9 mouse cellular contexts compared by ENCODE assay signal in genomic region chr1:151177937-151178271, GRCm38 (mm10). TPM values are rescaled to one million over a fixed set of nuclear protein-coding genes. Genes with fewer than 3 reads are reported as not detected.
A peak's percentile ranks its signal among the peaks of the same experiment; 100 is the strongest.
DNase-seq lines count a peak whose midpoint lies in the region; ATAC-seq and TF ChIP-seq lines count a peak whose summit lies in the region.
"Had no signal": no experiment of that assay in that cellular context is flagged by ENCODE, and none has a peak within 500 bp of the region (broad histone marks: within the 10 kb centered on the region; RNA-seq: fewer than 3 reads in every experiment).

No protein-coding gene starts in this region.

- peak overlapping the region; percentile 31 for H3K4me2 ChIP-seq in embryonic facial prominence, embryonic 15.5 days (replicated peaks)
- peak overlapping the region; percentile 51 for H3K4me2 ChIP-seq in intestine, embryonic 15.5 days (replicated peaks)
- H3K4me2 ChIP-seq in midbrain, postnatal 0 days (ENCODE audit: low read depth, low read length, poor library complexity, severe bottlenecking), result peak overlapping the region; percentile 30

- peak overlapping the region; percentile 52 for H3K9ac ChIP-seq in liver, adult 2 months (ENCODE audit: low read depth, low read length)
- no peak overlapping the region for H3K9ac ChIP-seq in embryonic facial prominence, embryonic 15.5 days
- no peak overlapping the region for H3K9ac ChIP-seq in intestine, embryonic 15.5 days
- no peak overlapping the region for H3K9ac ChIP-seq in midbrain, postnatal 0 days (replicated peaks; ENCODE audit: low read length, poor library complexity, severe bottlenecking)

- no peak for TF ChIP-seq POLR2A in liver, adult 2 months (IDR thresholded peaks at IDR 0.05; ENCODE audit: extremely low read depth, insufficient read depth, low read length)

- ATAC-seq in embryonic facial prominence, embryonic 15.5 days (ENCODE audit: insufficient number of reproducible peaks, low FRiP score, low TSS enrichment, low read depth), result no peak
- ATAC-seq in intestine, embryonic 15.5 days, result no peak
- 0 out of 2 replicates have a peak, but pooled peaks have one; percentile 34 for ATAC-seq in midbrain, postnatal 0 days (ENCODE audit: low FRiP score)

- H3K27ac ChIP-seq in liver, adult 2 months (replicated peaks; ENCODE audit: insufficient read depth, low read depth, low read length), result peak overlapping the region; percentile 72
- H3K27ac ChIP-seq in embryonic facial prominence, embryonic 15.5 days (replicated peaks), result 0 out of 2 replicates have a peak overlapping the region, but pooled peaks have one; percentile 4
- peak overlapping the region; percentile 63; the same call in 1 of the 2 replicates for H3K27ac ChIP-seq in intestine, embryonic 15.5 days
- H3K27ac ChIP-seq in midbrain, postnatal 0 days (ENCODE audit: low read depth, low read length), result no peak overlapping the region

- no peak for TF ChIP-seq CTCF in liver, adult 2 months (IDR thresholded peaks at IDR 0.05; ENCODE audit: low read depth, low read length)
- TF ChIP-seq CTCF in midbrain, postnatal 0 days (IDR thresholded peaks at IDR 0.05), result no peak

- no peaks in the 10 kb centered on the region for H3K9me3 ChIP-seq in embryonic facial prominence, embryonic 15.5 days (replicated peaks)
- H3K9me3 ChIP-seq in intestine, embryonic 15.5 days, result no peaks in the 10 kb centered on the region
- H3K9me3 ChIP-seq in midbrain, postnatal 0 days (ENCODE audit: low read length), result no peaks in the 10 kb centered on the region

- peak overlapping the region; percentile 3; the same call in 1 of the 2 replicates for H3K4me3 ChIP-seq in liver, adult 2 months (ENCODE audit: insufficient read depth, low read depth, low read length)
- peak overlapping the region; percentile 21 for H3K4me3 ChIP-seq in embryonic facial prominence, embryonic 15.5 days (replicated peaks)
- H3K4me3 ChIP-seq in intestine, embryonic 15.5 days (replicated peaks), result no peak overlapping the region
- H3K4me3 ChIP-seq in midbrain, postnatal 0 days (ENCODE audit: low read depth, low read length), result peak overlapping the region; percentile 10; the same call in 1 of the 2 replicates

- no peaks in the 10 kb centered on the region for H3K36me3 ChIP-seq in liver, adult 2 months (ENCODE audit: control insufficient read depth, insufficient read depth, low read length)
- no peaks in the 10 kb centered on the region for H3K36me3 ChIP-seq in embryonic facial prominence, embryonic 15.5 days
- no peaks in the 10 kb centered on the region for H3K36me3 ChIP-seq in intestine, embryonic 15.5 days
- H3K36me3 ChIP-seq in midbrain, postnatal 0 days (ENCODE audit: insufficient read depth, low read length), result no peaks in the 10 kb centered on the region

- no peaks in the 10 kb centered on the region for H3K79me2 ChIP-seq in liver, adult 2 months (ENCODE audit: control insufficient read depth, insufficient read depth, low read length)

- no peak for DNase-seq in liver, adult 2 months (ENCODE audit: extremely low read depth, low read depth, low spot score)
- no peak for DNase-seq in liver
- DNase-seq in midbrain, postnatal 0 days (ENCODE audit: low spot score), result no peak
- DNase-seq in embryo, embryonic 9.5 days (ENCODE audit: extremely low spot score), result no peak
- no peak for DNase-seq in B cell, adult 2 months
- DNase-seq in layer of hippocampus, postnatal 10 days (ENCODE audit: low spot score in 2 of 2), result no peak
- DNase-seq: adrenal gland, postnatal 25 days had no signal

- no peaks in the 10 kb centered on the region for H3K27me3 ChIP-seq in liver, adult 2 months (ENCODE audit: control insufficient read depth, insufficient read depth, low read length)
- no peaks in the 10 kb centered on the region for H3K27me3 ChIP-seq in embryonic facial prominence, embryonic 15.5 days
- H3K27me3 ChIP-seq in intestine, embryonic 15.5 days (replicated peaks), result no peaks in the 10 kb centered on the region
- H3K27me3 ChIP-seq in midbrain, postnatal 0 days (ENCODE audit: insufficient read depth, low read length), result no peaks in the 10 kb centered on the region

- WGBS in liver, adult 2 months, result 10% methylated on average over 4 of the region's 4 CpGs
- WGBS in embryonic facial prominence, embryonic 15.5 days, result 14% methylated on average over 4 of the region's 4 CpGs
- WGBS in intestine, embryonic 15.5 days, result 11% methylated on average over 4 of the region's 4 CpGs
- WGBS in midbrain, postnatal 0 days, result 7% methylated on average over 4 of the region's 4 CpGs

- peaks cover 10% of the 10 kb centered on the region for H3K4me1 ChIP-seq in liver, adult 2 months (ENCODE audit: control insufficient read depth, insufficient read depth, low read length)
- 0 out of 2 replicates have a peak, but pooled peaks cover 4% of the 10 kb centered on the region for H3K4me1 ChIP-seq in embryonic facial prominence, embryonic 15.5 days
- H3K4me1 ChIP-seq in intestine, embryonic 15.5 days (replicated peaks), result 0 out of 2 replicates have a peak, but pooled peaks cover 3% of the 10 kb centered on the region
- no peaks in the 10 kb centered on the region for H3K4me1 ChIP-seq in midbrain, postnatal 0 days (ENCODE audit: insufficient read depth, low read length)

RNA-seq across cellular contexts. Expression of gene Gm47985, which starts 4.4 kb away (rescaled TPM):
- not detected in 2 replicates for total RNA-seq in liver, adult 2 months (2014; rRNA removed)
- polyA plus RNA-seq in liver, adult 2 months (2012; rRNA removed), result not detected in 2 replicates
- polyA plus RNA-seq in embryonic facial prominence, embryonic 15.5 days (2015; fragmentation: Nextera tagmentation; extraction: Ambion mirVana), result 0.16 TPM in 1 of 2 replicates, not detected in the other
- not detected in 2 replicates for polyA plus RNA-seq in intestine, embryonic 15.5 days (2015; fragmentation: Nextera tagmentation; extraction: Ambion mirVana)
- total RNA-seq in midbrain, postnatal 0 days (2014; rRNA removed), result not detected in 2 replicates
- not detected in 2 replicates for polyA plus RNA-seq in midbrain, postnatal 0 days (2015; fragmentation: Nextera tagmentation; extraction: Ambion mirVana)
- not detected for total RNA-seq in layer of hippocampus, postnatal 10 days (2021)
- total RNA-seq: adrenal gland, postnatal 25 days had no signal

RNA-seq across cellular contexts. Expression of gene Gm8947, which starts 14.3 kb away (rescaled TPM):
- not detected in 2 replicates for total RNA-seq in liver, adult 2 months (2014; rRNA removed)
- not detected in 2 replicates for polyA plus RNA-seq in liver, adult 2 months (2012; rRNA removed)
- 0.28 and 0.44 TPM in 2 replicates for polyA plus RNA-seq in embryonic facial prominence, embryonic 15.5 days (2015; fragmentation: Nextera tagmentation; extraction: Ambion mirVana)
- 0.18 and 0.24 TPM in 2 replicates for polyA plus RNA-seq in intestine, embryonic 15.5 days (2015; fragmentation: Nextera tagmentation; extraction: Ambion mirVana)
- total RNA-seq in midbrain, postnatal 0 days (2014; rRNA removed), result not detected in 2 replicates
- not detected in 2 replicates for polyA plus RNA-seq in midbrain, postnatal 0 days (2015; fragmentation: Nextera tagmentation; extraction: Ambion mirVana)
- not detected for total RNA-seq in layer of hippocampus, postnatal 10 days (2021)
- total RNA-seq: adrenal gland, postnatal 25 days had no signal

RNA-seq across cellular contexts. Expression of gene Gm47995, which starts 20.3 kb away (rescaled TPM):
- total RNA-seq in liver, adult 2 months (2014; rRNA removed), result not detected in 2 replicates
- polyA plus RNA-seq in liver, adult 2 months (2012; rRNA removed), result not detected in 2 replicates
- polyA plus RNA-seq in embryonic facial prominence, embryonic 15.5 days (2015; fragmentation: Nextera tagmentation; extraction: Ambion mirVana), result not detected in 2 replicates
- polyA plus RNA-seq in intestine, embryonic 15.5 days (2015; fragmentation: Nextera tagmentation; extraction: Ambion mirVana), result not detected in 2 replicates
- total RNA-seq in midbrain, postnatal 0 days (2014; rRNA removed), result not detected in 2 replicates
- not detected in 2 replicates for polyA plus RNA-seq in midbrain, postnatal 0 days (2015; fragmentation: Nextera tagmentation; extraction: Ambion mirVana)
- not detected for total RNA-seq in layer of hippocampus, postnatal 10 days (2021)
- total RNA-seq: adrenal gland, postnatal 25 days had no signal

RNA-seq across cellular contexts. Expression of gene 3110040M04Rik, which starts 26.0 kb away (rescaled TPM):
- not detected in 2 replicates for total RNA-seq in liver, adult 2 months (2014; rRNA removed)
- not detected in 2 replicates for polyA plus RNA-seq in liver, adult 2 months (2012; rRNA removed)
- polyA plus RNA-seq in embryonic facial prominence, embryonic 15.5 days (2015; fragmentation: Nextera tagmentation; extraction: Ambion mirVana), result 0.21 TPM in 1 of 2 replicates, not detected in the other
- 0.24 TPM in 1 of 2 replicates, not detected in the other for polyA plus RNA-seq in intestine, embryonic 15.5 days (2015; fragmentation: Nextera tagmentation; extraction: Ambion mirVana)
- not detected in 2 replicates for total RNA-seq in midbrain, postnatal 0 days (2014; rRNA removed)
- not detected in 2 replicates for polyA plus RNA-seq in midbrain, postnatal 0 days (2015; fragmentation: Nextera tagmentation; extraction: Ambion mirVana)
- total RNA-seq in layer of hippocampus, postnatal 10 days (2021), result not detected
- total RNA-seq: adrenal gland, postnatal 25 days had no signal

RNA-seq across cellular contexts. Expression of gene Gm47996, which starts 32.0 kb away (rescaled TPM):
- not detected in 2 replicates for total RNA-seq in liver, adult 2 months (2014; rRNA removed)
- polyA plus RNA-seq in liver, adult 2 months (2012; rRNA removed), result not detected in 2 replicates
- not detected in 2 replicates for polyA plus RNA-seq in embryonic facial prominence, embryonic 15.5 days (2015; fragmentation: Nextera tagmentation; extraction: Ambion mirVana)
- polyA plus RNA-seq in intestine, embryonic 15.5 days (2015; fragmentation: Nextera tagmentation; extraction: Ambion mirVana), result not detected in 2 replicates
- not detected in 2 replicates for total RNA-seq in midbrain, postnatal 0 days (2014; rRNA removed)
- polyA plus RNA-seq in midbrain, postnatal 0 days (2015; fragmentation: Nextera tagmentation; extraction: Ambion mirVana), result not detected in 2 replicates
- not detected for total RNA-seq in layer of hippocampus, postnatal 10 days (2021)
- total RNA-seq: adrenal gland, postnatal 25 days had no signal
